Mouse (Mus musculus) neutrophil, adult 5-6 weeks (primary cell): ENCODE data around the gene Gm10234. TPM values are rescaled to one million over a fixed set of nuclear protein-coding genes. Genes with fewer than 3 reads are reported as not detected.

Experiments used
- ATAC-seq: fragments of 151-379, 151-347 bp; 2 replicates; pipeline ENCODE4 v1.8.0; 2017; ENCODE audit warnings: mild to moderate bottlenecking, moderate TSS enrichment; ENCODE audit not compliant: insufficient number of reproducible peaks, poor library complexity, low FRiP score, severe bottlenecking; ENCODE audit errors: extremely low read depth
- total RNA-seq: library from RNA; stranded (forward); fragments of 200-1000 nt; gene quantifications from 2 replicates; pipeline ENCODE4 v1.2.3, GENCODE M21; 2017

The Gm10234 gene
- total RNA-seq = not detected in 2 replicates

GRCm38 (mm10) chr6:95321812-95322211 is at the start of gene Gm10234:
Gm10234 (plus strand) TSS chr6:95322112.
- no peak for ATAC-seq

- ATAC-seq = no peak
These were observed 44.3 kb upstream of the Gm10234 start for GRCm38 (mm10) chr6:95277633-95278032.

DNA sequence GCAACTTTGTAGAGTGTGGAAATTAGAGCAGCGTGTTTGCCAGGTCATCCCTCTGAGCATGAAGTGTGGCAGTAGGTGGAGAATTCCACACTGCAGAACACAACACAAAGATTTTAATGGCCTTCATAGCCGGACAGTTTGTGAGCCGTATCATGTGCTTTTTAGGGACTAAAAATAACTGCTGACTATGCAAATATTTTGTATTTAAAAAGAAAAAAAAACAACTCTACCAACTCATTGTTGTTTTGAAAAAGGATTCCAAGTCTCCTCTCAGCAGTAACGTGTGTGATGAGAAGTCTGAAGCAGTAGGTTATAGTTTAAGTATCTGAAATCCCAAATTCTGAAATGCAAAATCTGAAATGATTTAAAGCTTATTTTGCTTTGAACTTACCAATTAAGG is 25.9 kb upstream of the Gm10234 start:
- ATAC-seq = no peak

DNA sequence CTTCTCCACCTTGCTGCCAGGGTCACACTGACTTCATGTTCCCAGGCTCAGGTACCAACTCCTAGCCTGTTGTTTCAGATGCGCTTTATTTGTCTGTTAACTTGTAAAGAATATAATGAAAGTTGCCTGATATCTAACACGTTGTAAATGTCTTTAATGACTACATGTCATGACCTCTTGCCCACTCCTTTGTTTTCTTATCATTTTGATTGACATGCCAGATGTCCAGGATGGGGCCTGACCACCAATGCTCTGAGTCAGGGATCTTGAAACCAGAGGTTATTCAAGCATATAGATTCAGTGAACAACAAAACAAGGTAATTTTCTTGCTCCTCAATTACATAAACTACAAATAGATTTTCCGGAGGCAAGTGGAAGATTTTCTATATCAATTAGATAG is 23.5 kb upstream of the Gm10234 start:
- no peak for ATAC-seq

- no peak for ATAC-seq
These were observed 21.3 kb upstream of the Gm10234 start for GRCm38 (mm10) chr6:95300658-95301057.

DNA sequence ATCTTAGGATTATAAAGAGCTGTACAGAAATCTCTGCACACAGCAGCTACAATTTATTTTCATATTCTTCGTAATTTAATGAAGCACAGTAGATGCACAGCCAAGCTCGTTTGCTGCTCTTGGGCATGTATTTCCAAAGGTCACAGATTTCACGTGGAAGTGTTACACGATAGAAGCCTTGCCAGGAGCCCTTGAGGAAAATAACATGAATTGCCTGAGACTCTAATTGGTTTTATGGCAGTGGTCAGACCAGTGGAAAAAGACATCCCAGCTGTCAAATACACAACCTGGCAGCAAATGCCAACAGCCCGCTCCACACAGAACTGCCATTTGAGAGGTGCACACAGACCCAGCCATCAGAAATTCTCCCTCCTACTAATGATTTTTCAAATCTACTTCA is 9.3 kb downstream of the Gm10234 start:
- no peak for ATAC-seq

DNA sequence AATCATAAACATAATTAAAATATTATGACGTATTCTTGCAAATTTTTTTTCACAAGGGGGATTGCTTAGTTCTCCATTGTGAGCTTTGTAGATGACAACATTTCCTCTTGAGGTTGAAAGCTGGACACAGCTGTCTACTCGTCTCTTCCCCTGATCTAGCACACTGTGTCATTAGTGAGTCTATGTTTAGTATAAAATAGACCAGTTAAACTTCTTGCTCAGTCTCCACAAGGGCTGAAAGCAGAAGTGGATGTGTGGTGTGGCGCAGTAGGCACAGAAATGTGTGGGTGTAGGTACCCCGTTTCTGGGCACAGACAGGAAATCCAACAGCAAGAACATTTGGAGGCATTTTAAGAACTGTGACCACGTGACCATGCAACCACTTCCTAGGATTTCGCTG is 12.9 kb downstream of the Gm10234 start:
- no peak for ATAC-seq

GRCm38 (mm10) chr6:95349378-95349777 is 27.5 kb downstream of the Gm10234 start:
- ATAC-seq = no peak

GRCm38 (mm10) chr6:95353043-95353442 is 31.1 kb downstream of the Gm10234 start:
- no peak for ATAC-seq

DNA sequence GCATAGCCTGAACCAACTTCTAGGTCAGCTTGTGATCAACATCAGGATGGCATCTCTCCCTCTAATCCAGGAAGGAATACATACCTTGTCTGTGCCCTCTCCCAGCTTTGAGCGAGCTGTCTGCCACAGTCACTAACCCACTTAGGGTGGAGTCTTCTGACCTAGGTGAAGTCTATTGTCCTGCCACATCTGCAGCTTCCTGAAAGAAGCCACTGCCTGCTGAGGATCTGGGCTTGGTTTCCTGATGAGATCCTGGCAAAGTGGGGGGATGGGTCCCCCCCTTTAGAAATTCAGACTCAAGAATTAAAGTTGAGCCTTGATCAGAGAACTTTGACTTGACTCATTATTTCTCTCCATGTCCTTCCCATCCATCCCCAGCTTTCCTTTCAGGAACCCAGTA is 32.0 kb downstream of the Gm10234 start:
- ATAC-seq = no peak

GRCm38 (mm10) chr6:95360084-95360483 is 38.2 kb downstream of the Gm10234 start:
- no peak for ATAC-seq

- no peak for ATAC-seq
These were observed 40.8 kb downstream of the Gm10234 start for GRCm38 (mm10) chr6:95362707-95363106.

GRCm38 (mm10) chr6:95371811-95372210 is 49.9 kb downstream of the Gm10234 start:
- no peak for ATAC-seq

Other genes with a start within 250 kb of the Gm10234 start
- 5.6 and 6.3 TPM in 2 replicates for gene Kbtbd8, start 204.9 kb upstream of the Gm10234 start, total RNA-seq